Mouse (Mus musculus) layer of hippocampus, adult 2 months (tissue): ENCODE results near the gene Rai1. TPM values are rescaled to one million over a fixed set of nuclear protein-coding genes. Genes with fewer than 3 reads are reported as not detected.

ENCODE experiments used
- DNase-seq, 2 experiments: peaks; one replicate each; pipeline ENCODE4 v3.0.0; 2022; ENCODE audit warnings: low spot score in 2 of 2
- H3K27ac ChIP-seq: fragments of 200-600 bp; 2 replicates; pipeline ENCODE4 v1.8.1; 2022
- H3K4me3 ChIP-seq: fragments of 200-600 bp; 2 replicates; pipeline ENCODE4 v1.8.1; 2022; ENCODE audit warnings: mild to moderate bottlenecking
- CTCF ChIP-seq: fragments of 200-600 bp; conservative IDR thresholded peaks from 2 replicates; pipeline ENCODE4 v1.8.1; 2022; ENCODE audit warnings: antibody characterized with exemption, mild to moderate bottlenecking, moderate library complexity
- total RNA-seq, 2 experiments: library from RNA; stranded (reverse); gene quantifications; 2 replicates each; pipeline ENCODE4 v1.2.3; 2021

The Rai1 gene
- total RNA-seq, 2 experiments from 2014 or later: 78.1 to 89.7 TPM

- Histone ChIP-seq H3K27ac (no peak overlapping the region), H3K4me3 (no peak overlapping the region)
- DNase-seq: peak; percentile 77 to 83
- TF ChIP-seq CTCF: peak; percentile 76
These were observed 28.0 kb upstream of the Rai1 start for GRCm38 (mm10) chr11:60076790-60077189.

- H3K27ac ChIP-seq: no peak overlapping the region
- peak; percentile 79 for TF ChIP-seq CTCF
- no peak overlapping the region for H3K4me3 ChIP-seq
- no peak for DNase-seq
These were observed 20.2 kb upstream of the Rai1 start for GRCm38 (mm10) chr11:60084589-60084988.

- TF ChIP-seq CTCF: no peak
- Histone ChIP-seq H3K4me3 (no peak overlapping the region), H3K27ac (no peak overlapping the region)
- no peak for DNase-seq
These were observed 18.1 kb upstream of the Rai1 start for GRCm38 (mm10) chr11:60086676-60087075.

GRCm38 (mm10) chr11:60088947-60089346, 15.9 kb upstream of the Rai1 start:
- TF ChIP-seq CTCF: peak; percentile 65
- no peak for DNase-seq
- H3K27ac ChIP-seq: no peak overlapping the region
- no peak overlapping the region for H3K4me3 ChIP-seq

- Histone ChIP-seq H3K4me3 (no peak overlapping the region), H3K27ac (no peak overlapping the region)
- TF ChIP-seq CTCF: no peak
- DNase-seq: no peak
These were observed 14.0 kb upstream of the Rai1 start for GRCm38 (mm10) chr11:60090696-60091421.

- no peak overlapping the region for H3K27ac ChIP-seq
- DNase-seq: no peak
- no peak for TF ChIP-seq CTCF
- no peak overlapping the region for H3K4me3 ChIP-seq
These were observed 13.4 kb upstream of the Rai1 start for GRCm38 (mm10) chr11:60091422-60091761.

- Histone ChIP-seq H3K4me3 (no peak overlapping the region), H3K27ac (no peak overlapping the region)
- no peak for TF ChIP-seq CTCF
- no peak for DNase-seq
These were observed 11.6 kb upstream of the Rai1 start for GRCm38 (mm10) chr11:60093227-60093626.

- no peak for TF ChIP-seq CTCF
- H3K4me3 ChIP-seq: no peak overlapping the region
- no peak for DNase-seq
- no peak overlapping the region for H3K27ac ChIP-seq
These were observed 10.7 kb upstream of the Rai1 start for GRCm38 (mm10) chr11:60093984-60094587.

GRCm38 (mm10) chr11:60094909-60095810, 9.7 kb upstream of the Rai1 start:
- no peak overlapping the region for H3K27ac ChIP-seq
- no peak for DNase-seq
- H3K4me3 ChIP-seq: no peak overlapping the region
- TF ChIP-seq CTCF: no peak

- TF ChIP-seq CTCF: no peak
- H3K4me3 ChIP-seq: no peak overlapping the region
- no peak overlapping the region for H3K27ac ChIP-seq
These were observed 5.1 kb upstream of the Rai1 start for GRCm38 (mm10) chr11:60099555-60100186.

GRCm38 (mm10) chr11:60100827-60101555, 3.8 kb upstream of the Rai1 start:
- Histone ChIP-seq H3K27ac (no peak overlapping the region), H3K4me3 (no peak overlapping the region)
- no peak for TF ChIP-seq CTCF
- DNase-seq: no peak

More at GRCm38 (mm10) chr11:60099555-60100186, 5.1 kb upstream of the Rai1 start:
- DNase-seq: no peak

GRCm38 (mm10) chr11:60101986-60102385, 2.8 kb upstream of the Rai1 start:
- no peak for TF ChIP-seq CTCF

More at GRCm38 (mm10) chr11:60101986-60102385, 2.8 kb upstream of the Rai1 start:
- Histone ChIP-seq H3K27ac (no peak overlapping the region), H3K4me3 (no peak overlapping the region)
- no peak for DNase-seq
